Mouse (Mus musculus) cerebellum, adult 8-10 months (tissue): Measurements from ENCODE around the gene Gm10306.

ENCODE experiments used
- DNase-seq: peaks from one replicate; pipeline ENCODE4 v3.0.0; 2022

The Gm10306 gene

GRCm38 (mm10) chr4:94556265-94557054 is at the start of gene Gm10306, which contains the start of gene Caap1:
TSS of gene Gm10306 (plus strand) at chr4:94556546.
TSS of gene Caap1 (minus strand) at chr4:94556796.
- DNase-seq: peak; percentile 90

- no peak for DNase-seq
Measured at GRCm38 (mm10) chr4:94515366-94515765, 41.0 kb upstream of the Gm10306 start.

GRCm38 (mm10) chr4:94517631-94518030 is 38.7 kb upstream of the Gm10306 start:
- DNase-seq: peak; percentile 20

GRCm38 (mm10) chr4:94523321-94523720 is 33.0 kb upstream of the Gm10306 start:
- no peak for DNase-seq

GRCm38 (mm10) chr4:94529448-94529847 is 26.9 kb upstream of the Gm10306 start:
- no peak for DNase-seq

- no peak for DNase-seq
Measured at GRCm38 (mm10) chr4:94533205-94533604, 23.1 kb upstream of the Gm10306 start.

GRCm38 (mm10) chr4:94543041-94543440 is 13.3 kb upstream of the Gm10306 start:
- no peak for DNase-seq

GRCm38 (mm10) chr4:94544321-94544720 is 12.0 kb upstream of the Gm10306 start:
- no peak for DNase-seq

- no peak for DNase-seq
Measured at GRCm38 (mm10) chr4:94554955-94555494, 1.3 kb upstream of the Gm10306 start.

- DNase-seq: peak; percentile 11
Measured at GRCm38 (mm10) chr4:94557145-94557544, 799 bp downstream of the Gm10306 start.

GRCm38 (mm10) chr4:94559266-94559665 is 2.9 kb downstream of the Gm10306 start:
- DNase-seq: no peak

GRCm38 (mm10) chr4:94560316-94560715 is 4.0 kb downstream of the Gm10306 start:
- DNase-seq: no peak

GRCm38 (mm10) chr4:94561954-94562648 is 5.8 kb downstream of the Gm10306 start:
- no peak for DNase-seq

- DNase-seq: no peak
Measured at GRCm38 (mm10) chr4:94564297-94564696, 8.0 kb downstream of the Gm10306 start.

GRCm38 (mm10) chr4:94572677-94573076 is 16.3 kb downstream of the Gm10306 start:
- DNase-seq: no peak

- no peak for DNase-seq
Measured at GRCm38 (mm10) chr4:94591765-94592381, 35.5 kb downstream of the Gm10306 start.

GRCm38 (mm10) chr4:94592709-94593108 is 36.4 kb downstream of the Gm10306 start:
- no peak for DNase-seq

GRCm38 (mm10) chr4:94601395-94601794 is 45.0 kb downstream of the Gm10306 start:
- no peak for DNase-seq

- no peak for DNase-seq
Measured at GRCm38 (mm10) chr4:94602496-94603030, 46.2 kb downstream of the Gm10306 start.

GRCm38 (mm10) chr4:94603031-94603629 is 46.8 kb downstream of the Gm10306 start, which contains the start of gene Plaa:
TSS of gene Plaa (minus strand) at chr4:94603244.
- peak; percentile 86 for DNase-seq

GRCm38 (mm10) chr4:94604452-94605019 is 48.2 kb downstream of the Gm10306 start:
- no peak for DNase-seq

- DNase-seq: no peak
Measured at GRCm38 (mm10) chr4:94605591-94605990, 49.2 kb downstream of the Gm10306 start.
